ENCODE assay signal across 11 mouse cellular contexts in the genomic region with DNA sequence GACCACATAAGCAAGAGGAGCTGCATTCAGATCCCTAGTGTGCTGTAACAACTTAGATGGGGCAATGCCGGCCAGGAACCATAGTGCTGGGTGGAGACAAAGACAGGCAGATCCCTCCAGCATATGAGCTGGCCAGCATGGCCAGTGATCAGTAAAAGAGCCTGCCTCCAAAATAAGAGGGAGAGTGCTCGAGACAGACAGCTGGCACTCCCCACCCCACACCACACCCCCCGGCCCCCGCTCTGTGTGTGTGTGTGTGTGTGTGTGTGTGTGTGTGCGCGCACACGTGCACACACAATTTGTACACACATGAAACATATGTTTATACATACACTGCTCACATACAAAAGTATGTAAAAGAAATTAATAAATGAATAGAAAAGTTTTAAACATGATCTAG.
"Had no signal": no experiment of that assay in that cellular context is flagged by ENCODE, and none has a peak within 500 bp of the region (broad histone marks: within the 10 kb centered on the region; RNA-seq: fewer than 3 reads in every experiment).

No protein-coding gene starts in this region.

- H3K36me3 ChIP-seq: kidney, embryonic 15.5 days; limb, embryonic 13.5 days; neural tube, embryonic 13.5 days had no signal

- H3K4me1 ChIP-seq: kidney, embryonic 15.5 days had no signal

- H3K9me3 ChIP-seq: kidney, embryonic 15.5 days; limb, embryonic 13.5 days; neural tube, embryonic 13.5 days had no signal

- H3K4me3 ChIP-seq: kidney, embryonic 15.5 days; limb, embryonic 13.5 days; neural tube, embryonic 13.5 days had no signal

- H3K27ac ChIP-seq: kidney, embryonic 15.5 days; limb, embryonic 13.5 days; liver, embryonic 14.5 days; neural tube, embryonic 13.5 days had no signal

- H3K27me3 ChIP-seq: kidney, embryonic 15.5 days; limb, embryonic 13.5 days; neural tube, embryonic 13.5 days had no signal

- H3K4me2 ChIP-seq: kidney, embryonic 15.5 days; limb, embryonic 13.5 days; neural tube, embryonic 13.5 days had no signal

- H3K9ac ChIP-seq: kidney, embryonic 15.5 days; limb, embryonic 13.5 days; liver, embryonic 14.5 days; neural tube, embryonic 13.5 days had no signal

- DNase-seq: kidney, adult 18-20 months; kidney, postnatal 14 days; left cerebral cortex, postnatal 4 days; lung, adult 18-20 months; right cerebral cortex, adult 18-20 months; right cerebral cortex, postnatal 25 days; thymus, postnatal 36 days had no signal
